Mouse (Mus musculus) urinary bladder, adult 2 months (tissue): ENCODE results near the gene Hist1h1c. TPM values are rescaled to one million over a fixed set of nuclear protein-coding genes. Genes with fewer than 3 reads are reported as not detected.
A peak's percentile ranks its signal among the peaks of the same experiment; 100 is the strongest.
"Not testable (repeated sequence)": the region's sequence is repeated elsewhere in the genome, so short reads cannot be mapped to it uniquely, and the experiment has no call there.

Source experiments
- DNase-seq: peaks from one replicate; pipeline ENCODE4 v3.0.0; 2022; ENCODE audit warnings: low spot score
- polyA plus RNA-seq: library from polyadenylated mRNA; depleted of rRNA; stranded (reverse); fragments of >200 nt; gene quantifications from 2 replicates; pipeline ENCODE4 v1.2.3, GENCODE M21; 2012; rRNA removed

Gene Hist1h1c
- polyA plus RNA-seq, 1 experiment, result 125 TPM

DNA sequence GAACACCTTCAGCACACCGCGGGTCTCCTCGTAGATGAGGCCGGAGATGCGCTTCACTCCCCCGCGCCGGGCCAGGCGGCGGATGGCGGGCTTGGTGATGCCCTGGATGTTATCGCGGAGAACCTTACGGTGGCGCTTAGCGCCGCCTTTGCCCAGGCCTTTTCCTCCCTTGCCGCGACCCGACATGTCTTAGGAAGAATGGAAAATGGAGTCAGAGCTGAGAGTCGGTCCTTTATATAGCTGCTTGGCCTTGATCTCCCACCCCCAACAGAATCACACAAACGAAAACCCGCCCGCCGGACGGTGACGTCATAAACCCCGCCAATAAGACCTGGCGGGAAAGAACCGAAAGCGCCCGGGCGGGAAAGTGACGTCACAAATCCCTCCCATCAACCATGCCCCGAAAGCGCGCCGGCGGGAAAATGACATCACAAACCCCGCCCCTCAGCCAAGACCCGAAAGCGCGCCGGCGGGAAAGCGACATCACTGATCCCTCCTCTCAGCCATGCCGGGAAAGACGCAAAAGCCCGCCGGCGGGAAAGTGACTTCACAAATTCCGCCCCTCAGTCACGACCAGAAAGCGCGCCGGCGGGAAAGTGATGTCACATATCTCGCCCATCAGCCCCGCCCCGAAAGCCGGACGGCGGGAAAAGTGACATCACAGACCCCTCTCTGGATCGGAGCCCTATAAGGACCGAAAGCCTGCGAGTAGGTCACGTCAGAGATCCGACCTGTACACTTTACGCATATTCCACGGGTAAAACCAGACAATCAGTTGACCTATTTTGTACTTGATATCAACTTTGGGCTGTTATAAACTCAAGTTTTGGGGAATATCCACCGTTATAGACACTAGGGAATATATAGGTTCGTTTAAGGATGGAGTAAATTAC lies 22.6 kb downstream of the Hist1h1c start, which contains the start of gene Hist1h4a:
TSS of gene Hist1h4a (minus strand) at position 259 of the 893 bp plus-strand sequence.
- peak; percentile 86 for DNase-seq

DNA sequence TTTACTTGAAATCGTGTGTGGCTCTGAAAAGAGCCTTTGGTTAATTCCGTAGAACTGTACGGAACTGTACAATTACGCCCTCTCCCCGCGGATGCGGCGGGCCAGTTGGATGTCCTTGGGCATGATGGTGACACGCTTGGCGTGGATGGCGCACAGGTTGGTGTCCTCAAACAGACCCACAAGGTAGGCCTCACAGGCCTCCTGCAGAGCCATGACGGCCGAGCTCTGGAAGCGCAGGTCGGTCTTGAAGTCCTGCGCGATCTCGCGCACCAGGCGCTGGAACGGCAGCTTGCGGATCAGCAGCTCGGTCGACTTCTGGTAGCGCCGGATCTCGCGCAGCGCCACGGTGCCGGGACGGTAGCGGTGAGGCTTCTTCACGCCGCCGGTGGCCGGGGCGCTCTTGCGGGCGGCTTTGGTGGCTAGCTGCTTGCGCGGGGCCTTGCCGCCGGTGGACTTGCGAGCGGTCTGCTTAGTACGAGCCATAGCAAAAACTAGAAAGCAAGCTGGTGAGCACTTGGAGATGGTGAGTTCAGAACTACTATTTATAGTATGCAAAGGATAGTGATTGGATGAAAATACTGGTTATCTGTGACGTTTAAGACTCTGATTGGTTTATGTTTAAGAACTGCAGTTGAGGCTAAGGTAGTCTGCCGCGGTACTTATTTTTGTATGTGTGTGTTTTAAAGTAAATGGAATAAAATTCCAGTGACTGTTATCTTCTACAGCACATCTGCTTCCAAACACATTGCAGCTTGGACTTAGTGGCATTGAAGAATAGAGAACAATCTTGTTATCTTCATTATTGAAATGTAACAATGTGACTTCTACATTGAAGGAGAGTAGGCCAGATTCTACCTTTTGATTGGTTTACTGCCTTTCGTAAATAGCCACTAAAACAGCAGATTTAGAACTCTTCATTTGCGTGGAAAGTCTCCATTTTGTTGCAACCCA lies 23.5 kb downstream of the Hist1h1c start, which contains the start of gene Hist1h3a:
TSS of gene Hist1h3a (minus strand) at position 516 of the 951 bp plus-strand sequence.
- DNase-seq, result peak; percentile 42

DNA sequence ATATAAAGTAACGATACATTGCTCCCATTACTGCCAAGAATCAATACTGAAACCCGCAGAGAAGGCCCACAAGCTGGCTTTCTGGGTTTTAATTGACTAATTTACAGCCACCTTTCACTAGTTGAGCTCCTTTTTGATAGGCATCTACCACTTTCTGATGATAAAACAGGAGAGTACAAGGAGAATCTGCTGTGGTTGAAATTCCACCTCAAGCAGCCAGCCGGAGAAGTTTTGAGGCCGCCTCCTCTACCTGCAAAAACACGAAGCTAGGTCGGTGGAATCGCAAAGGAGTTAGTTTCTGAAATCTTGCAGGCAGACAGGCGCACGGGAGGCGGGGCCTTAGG lies 24.6 kb downstream of the Hist1h1c start:
- no peak for DNase-seq

DNA sequence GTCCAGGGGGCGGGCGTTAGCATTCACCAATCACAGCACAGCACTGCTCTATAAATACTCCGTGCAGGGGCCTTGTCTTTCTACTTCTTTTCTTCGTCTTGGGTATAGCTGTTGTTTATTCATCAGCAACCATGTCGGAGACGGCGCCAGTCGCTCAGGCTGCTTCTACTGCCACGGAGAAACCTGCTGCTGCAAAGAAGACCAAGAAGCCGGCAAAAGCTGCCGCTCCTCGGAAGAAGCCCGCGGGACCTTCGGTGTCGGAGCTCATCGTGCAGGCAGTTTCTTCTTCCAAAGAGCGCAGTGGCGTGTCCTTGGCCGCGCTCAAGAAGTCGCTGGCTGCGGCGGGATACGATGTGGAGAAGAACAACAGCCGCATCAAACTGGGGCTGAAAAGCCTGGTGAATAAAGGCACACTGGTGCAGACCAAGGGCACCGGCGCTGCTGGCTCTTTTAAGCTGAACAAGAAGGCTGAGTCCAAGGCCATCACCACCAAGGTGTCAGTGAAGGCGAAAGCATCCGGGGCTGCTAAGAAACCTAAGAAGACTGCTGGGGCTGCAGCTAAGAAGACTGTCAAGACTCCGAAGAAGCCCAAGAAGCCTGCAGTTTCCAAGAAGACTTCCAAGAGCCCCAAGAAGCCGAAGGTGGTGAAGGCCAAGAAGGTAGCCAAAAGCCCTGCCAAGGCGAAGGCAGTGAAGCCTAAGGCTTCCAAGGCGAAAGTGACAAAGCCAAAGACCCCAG lies 25.1 kb downstream of the Hist1h1c start, which contains the start of gene Hist1h1a:
TSS of gene Hist1h1a (plus strand) at position 81 of the 738 bp plus-strand sequence.
- DNase-seq, result peak; percentile 60

DNA sequence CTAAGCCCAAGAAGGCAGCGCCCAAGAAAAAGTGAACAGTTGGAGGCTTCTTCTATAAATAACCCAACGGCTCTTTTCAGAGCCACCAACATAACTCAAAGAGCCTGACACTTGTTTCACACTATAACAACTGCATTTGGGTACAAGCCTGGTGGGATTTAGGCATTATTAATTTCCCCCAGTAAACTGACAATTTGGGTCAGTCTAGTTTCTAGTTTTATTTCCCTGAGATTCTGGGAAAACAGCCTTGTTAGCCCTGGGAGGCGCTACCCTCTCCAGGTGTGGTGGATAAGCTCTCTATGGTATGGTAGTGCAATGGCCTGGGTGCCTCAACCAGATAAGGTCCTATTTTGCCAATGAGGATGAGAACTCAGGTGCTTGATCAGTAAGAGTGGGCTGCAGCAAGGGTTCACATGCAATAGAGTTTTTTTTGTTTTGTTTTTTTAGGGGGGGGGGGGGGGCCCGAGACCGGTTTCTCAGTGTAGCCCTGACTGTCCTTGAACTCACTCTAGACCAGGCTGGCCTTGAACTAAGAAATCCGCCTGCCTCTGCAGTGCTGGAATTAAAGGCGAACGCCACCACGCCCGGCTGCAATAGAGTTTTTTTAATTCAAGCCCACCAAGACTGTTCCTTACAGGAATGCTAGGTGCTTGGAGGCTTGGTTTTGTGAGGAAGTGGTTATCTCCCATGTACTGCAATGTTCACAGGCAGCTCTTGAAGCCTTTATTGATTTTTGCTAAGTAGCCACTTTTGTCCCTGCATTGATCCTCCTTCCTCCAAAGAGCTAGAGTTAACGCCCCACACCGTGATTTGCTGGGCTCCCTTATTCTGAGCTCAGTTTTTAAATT lies 25.9 kb downstream of the Hist1h1c start:
- no peak for DNase-seq

DNA sequence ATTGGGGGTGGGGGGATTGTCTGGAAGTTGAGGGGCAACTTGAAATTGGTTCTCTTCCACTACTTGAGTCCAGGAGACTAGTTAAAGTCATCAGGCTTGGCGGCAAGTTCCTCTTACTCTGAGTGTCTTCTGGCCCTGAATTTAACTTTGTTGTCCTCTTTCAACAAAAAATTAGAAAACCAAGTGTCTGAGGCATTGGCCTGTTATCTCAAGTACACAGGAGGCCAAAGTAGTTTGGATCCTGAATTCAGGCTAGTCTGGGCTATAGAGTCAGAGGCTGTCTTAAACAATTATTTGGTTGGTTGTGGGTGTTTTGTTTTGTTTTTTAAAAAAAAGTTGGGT lies 26.5 kb downstream of the Hist1h1c start:
- no peak for DNase-seq

DNA sequence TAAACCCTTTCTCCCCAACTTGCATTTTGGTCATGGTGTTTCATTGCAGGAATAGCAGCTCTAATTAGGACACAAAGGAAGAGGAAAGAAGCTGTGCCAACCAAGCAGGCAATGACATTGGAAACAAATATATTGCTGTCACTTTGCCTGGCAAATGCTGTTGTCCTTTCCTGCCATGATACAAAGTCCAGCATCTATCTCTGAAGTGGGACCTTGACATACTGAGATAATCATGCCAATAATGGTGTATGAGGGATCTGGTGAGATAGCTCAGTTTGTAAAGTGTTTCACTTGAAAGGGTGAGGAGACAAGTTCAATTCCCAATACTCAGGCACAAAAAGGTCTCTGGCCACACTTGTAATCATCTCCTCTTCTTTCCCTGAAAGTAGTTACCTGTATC lies 28.2 kb downstream of the Hist1h1c start:
- DNase-seq, result no peak

DNA sequence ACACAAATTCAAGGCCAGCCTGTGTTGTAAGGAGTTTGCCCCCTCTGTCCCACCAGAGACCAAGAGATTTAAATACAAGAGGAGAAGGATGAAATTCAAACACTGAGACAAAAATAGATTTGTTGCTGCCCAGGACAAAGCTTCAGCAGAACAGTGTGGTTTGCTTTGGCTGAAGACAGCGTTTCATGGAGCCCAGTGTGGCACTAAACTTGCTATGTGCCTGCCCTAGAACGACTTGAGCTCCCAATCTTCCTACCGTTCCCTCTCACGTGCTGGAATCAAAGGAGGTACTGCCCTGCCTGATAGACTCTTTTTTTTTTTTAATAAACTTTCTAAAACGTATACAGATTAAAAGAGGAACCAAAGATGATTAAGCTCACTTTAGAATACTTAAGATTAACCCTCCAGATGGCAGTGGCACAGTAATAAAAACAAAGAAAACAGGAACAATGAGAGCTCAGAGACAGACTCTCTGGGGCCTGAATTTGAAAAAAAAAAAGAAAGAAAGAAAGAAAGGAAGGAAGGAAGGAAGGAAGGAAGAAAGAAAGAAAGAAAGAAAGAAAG lies 30.3 kb downstream of the Hist1h1c start:
- DNase-seq, result no peak

DNA sequence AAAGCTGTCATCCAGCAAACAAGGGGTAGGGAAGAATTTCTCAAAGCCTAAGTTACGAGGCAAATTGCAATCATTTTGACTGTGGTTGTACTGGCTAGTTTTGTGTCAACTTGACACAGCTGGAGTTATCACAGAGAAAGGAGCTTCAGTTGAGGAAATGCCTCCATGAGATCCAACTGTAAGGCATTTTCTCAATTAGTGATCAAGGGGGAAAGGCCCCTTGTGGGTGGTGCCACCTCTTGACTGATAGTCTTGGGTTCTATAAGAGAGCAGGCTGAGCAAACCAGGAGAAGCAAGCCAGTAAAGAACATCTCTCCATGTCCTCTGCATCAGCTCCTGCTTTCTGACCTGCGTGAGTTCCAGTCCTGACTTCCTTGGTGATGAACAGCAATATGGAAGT lies 31.0 kb downstream of the Hist1h1c start, which contains the start of gene Trim38:
TSS of gene Trim38 (plus strand) at position 301 of the 400 bp plus-strand sequence.
- not testable (repeated sequence) for DNase-seq

DNA sequence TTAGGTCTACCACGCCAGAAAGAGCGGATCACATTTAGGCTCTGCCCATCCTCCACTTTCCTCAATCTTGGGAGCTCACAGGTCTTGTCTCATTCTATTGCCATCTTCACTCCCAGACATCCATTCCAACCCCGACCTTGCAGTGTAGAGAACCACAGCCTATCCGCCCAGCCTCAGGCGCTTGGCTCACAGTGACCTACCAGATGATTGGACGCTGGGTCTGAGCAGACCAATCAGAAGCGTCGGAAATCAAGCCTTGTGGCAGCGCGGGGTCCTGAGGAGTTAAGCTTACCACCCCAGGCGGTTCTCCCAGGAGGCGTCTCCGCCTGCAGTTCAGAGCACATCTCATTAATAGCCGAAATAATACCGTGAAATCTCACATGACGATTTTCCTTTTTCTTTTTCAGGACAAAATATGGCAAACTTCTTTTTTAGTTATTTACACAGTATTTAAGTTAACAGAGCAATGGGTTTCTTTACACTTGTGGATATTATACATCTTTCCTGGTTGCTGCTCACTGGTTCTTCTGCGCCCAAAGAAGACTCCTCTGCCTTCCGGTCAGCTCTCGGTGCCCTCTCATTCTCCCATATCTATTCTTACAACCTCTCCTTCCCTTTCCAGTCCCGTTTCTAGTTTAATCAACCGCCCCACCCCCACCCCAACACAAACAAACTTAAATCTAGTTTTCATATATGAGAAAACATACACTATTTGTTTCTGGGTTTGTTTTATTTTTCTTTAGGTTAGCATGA lies 34.1 kb downstream of the Hist1h1c start:
- DNase-seq, result no peak

DNA sequence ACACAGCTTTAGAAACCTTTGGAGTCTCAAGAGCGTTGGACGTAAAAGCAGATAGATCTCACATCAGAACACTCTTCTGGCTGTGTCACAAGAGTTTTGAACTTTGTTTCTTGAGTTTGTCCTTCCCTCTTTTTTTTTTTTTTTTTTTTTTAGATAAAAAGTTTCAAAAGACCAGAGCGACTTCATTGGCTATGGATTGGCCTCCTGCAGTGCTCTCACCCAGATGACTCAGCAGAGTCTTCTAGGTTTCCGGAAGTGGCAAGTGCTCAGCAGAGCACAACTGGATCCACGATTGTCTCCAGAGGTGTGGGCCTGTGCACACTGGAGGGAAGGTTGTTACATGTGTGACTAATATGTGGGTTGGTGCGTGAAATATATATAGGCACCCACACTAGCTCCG lies 39.7 kb downstream of the Hist1h1c start:
- no peak for DNase-seq

DNA sequence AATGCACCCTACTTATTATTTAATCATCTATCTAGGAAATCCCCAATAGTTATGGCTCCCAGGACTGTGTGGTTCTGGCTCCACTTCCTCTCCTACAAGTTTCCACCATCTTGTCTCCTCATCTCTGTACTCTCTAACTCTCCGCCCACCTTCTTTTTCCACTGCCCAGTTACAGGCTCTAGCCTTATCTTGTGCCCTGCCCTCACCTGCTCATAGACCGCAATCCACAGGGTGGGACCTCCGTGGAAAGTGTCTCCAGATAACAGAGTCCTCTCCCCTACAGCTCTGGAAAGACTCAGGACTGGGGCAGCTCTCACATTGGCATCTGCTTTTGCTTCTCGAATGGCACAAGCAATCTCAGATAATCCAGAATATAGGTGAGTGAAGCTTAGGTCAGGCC lies 40.4 kb downstream of the Hist1h1c start:
- no peak for DNase-seq

Other genes starting within 250 kb of the Hist1h1c start
- gene Btn2a2, start 250.0 kb upstream of the Hist1h1c start, polyA plus RNA-seq, result 0.04 TPM in 1 of 2 replicates, not detected in the other
- gene Hist1h4h, start 207.8 kb upstream of the Hist1h1c start, polyA plus RNA-seq, result 27.8 and 30.5 TPM in 2 replicates
- gene Hist1h2af, start 204.9 kb upstream of the Hist1h1c start, polyA plus RNA-seq, result 1.3 and 5.2 TPM in 2 replicates
- 0.40 and 0.90 TPM in 2 replicates for gene Hist1h3g, start 203.4 kb upstream of the Hist1h1c start, polyA plus RNA-seq
- 0.60 and 0.69 TPM in 2 replicates for gene Hist1h2bh, start 195.4 kb upstream of the Hist1h1c start, polyA plus RNA-seq
- gene Hist1h3f, start 194.8 kb upstream of the Hist1h1c start, polyA plus RNA-seq, result 0.44 and 0.78 TPM in 2 replicates
- gene Hist1h4f, start 187.2 kb upstream of the Hist1h1c start, polyA plus RNA-seq, result 0.26 and 0.78 TPM in 2 replicates
- gene Hist1h1d, start 185.5 kb upstream of the Hist1h1c start, polyA plus RNA-seq, result 0.62 and 0.90 TPM in 2 replicates
- 0.83 and 1.6 TPM in 2 replicates for gene Hist1h3e, start 176.4 kb upstream of the Hist1h1c start, polyA plus RNA-seq
- gene Hist1h2ae, start 167.6 kb upstream of the Hist1h1c start, polyA plus RNA-seq, result 0.15 and 0.53 TPM in 2 replicates
- gene Hist1h2bg, start 167.4 kb upstream of the Hist1h1c start, polyA plus RNA-seq, result 7.4 and 9.9 TPM in 2 replicates
- 0.75 TPM in 1 of 2 replicates, not detected in the other for gene Hist1h2bf, start 164.6 kb upstream of the Hist1h1c start, polyA plus RNA-seq
- gene Hist1h2ad, start 164.4 kb upstream of the Hist1h1c start, polyA plus RNA-seq, result 1.6 and 1.9 TPM in 2 replicates
- 2.5 and 2.6 TPM in 2 replicates for gene Hist1h3d, start 163.0 kb upstream of the Hist1h1c start, polyA plus RNA-seq
- gene Hist1h4d, start 157.2 kb upstream of the Hist1h1c start, polyA plus RNA-seq, result 0.47 and 3.4 TPM in 2 replicates
- 2.6 and 3.4 TPM in 2 replicates for gene Hist1h2be, start 117.7 kb upstream of the Hist1h1c start, polyA plus RNA-seq
- 1.1 and 2.4 TPM in 2 replicates for gene Hist1h1e, start 116.2 kb upstream of the Hist1h1c start, polyA plus RNA-seq
- 0.45 and 0.86 TPM in 2 replicates for gene Hist1h2ac, start 54.9 kb upstream of the Hist1h1c start, polyA plus RNA-seq
- 193 and 203 TPM in 2 replicates for gene Hist1h2bc, start 54.6 kb upstream of the Hist1h1c start, polyA plus RNA-seq
- not detected in 2 replicates for gene Hist1h1t, start 43.0 kb upstream of the Hist1h1c start, polyA plus RNA-seq
- gene Hist1h4c, start 40.4 kb upstream of the Hist1h1c start, polyA plus RNA-seq, result 0.47 and 1.7 TPM in 2 replicates
- 13.8 and 14.8 TPM in 2 replicates for gene Hfe, start 28.0 kb upstream of the Hist1h1c start, polyA plus RNA-seq
- 0.48 and 0.84 TPM in 2 replicates for gene Hist1h3c, start 6.8 kb downstream of the Hist1h1c start, polyA plus RNA-seq
- 0.43 and 0.49 TPM in 2 replicates for gene Hist1h2bb, start 7.9 kb downstream of the Hist1h1c start, polyA plus RNA-seq
- 0.60 TPM in 1 of 2 replicates, not detected in the other for gene Hist1h2ab, start 12.3 kb downstream of the Hist1h1c start, polyA plus RNA-seq
- 0.48 and 0.52 TPM in 2 replicates for gene Hist1h3b, start 13.5 kb downstream of the Hist1h1c start, polyA plus RNA-seq
- gene Hist1h4b, start 18.2 kb downstream of the Hist1h1c start, polyA plus RNA-seq, result 0.75 and 0.94 TPM in 2 replicates
- 0.48 and 1.2 TPM in 2 replicates for gene Hist1h4a, start 22.4 kb downstream of the Hist1h1c start, polyA plus RNA-seq
- 0.34 and 0.66 TPM in 2 replicates for gene Hist1h3a, start 23.6 kb downstream of the Hist1h1c start, polyA plus RNA-seq
- gene Hist1h1a, start 24.9 kb downstream of the Hist1h1c start, polyA plus RNA-seq, result not detected in 2 replicates
- gene Trim38, start 31.1 kb downstream of the Hist1h1c start, polyA plus RNA-seq, result 0.25 and 0.36 TPM in 2 replicates
- gene Slc17a2, start 68.2 kb downstream of the Hist1h1c start, polyA plus RNA-seq, result not detected in 2 replicates
- not detected in 2 replicates for gene Slc17a3, start 100.6 kb downstream of the Hist1h1c start, polyA plus RNA-seq
- not detected in 2 replicates for gene Slc17a1, start 128.9 kb downstream of the Hist1h1c start, polyA plus RNA-seq
- gene Slc17a4, start 176.2 kb downstream of the Hist1h1c start, polyA plus RNA-seq, result 0.04 and 0.06 TPM in 2 replicates
- not detected in 2 replicates for gene Hist1h2ba, start 195.3 kb downstream of the Hist1h1c start, polyA plus RNA-seq
- not detected in 2 replicates for gene Hist1h2aa, start 195.7 kb downstream of the Hist1h1c start, polyA plus RNA-seq